Mouse (Mus musculus) cortical plate, adult 2 months (tissue): ENCODE measurements around the gene Gm9767. TPM values are rescaled to one million over a fixed set of nuclear protein-coding genes. Genes with fewer than 3 reads are reported as not detected.

Experiments used
- H3K27ac ChIP-seq: fragments of 200-500 bp; 2 replicates; pipeline ENCODE4 v1.5.1; 2012; ENCODE audit warnings: low read length, control low read depth, inconsistent platforms; ENCODE audit not compliant: insufficient read depth
- H3K4me1 ChIP-seq: fragments of 200-500 bp; 2 replicates; pipeline ENCODE4 v1.6.1; 2011; ENCODE audit warnings: low read length; ENCODE audit not compliant: control insufficient read depth, insufficient read depth
- H3K4me3 ChIP-seq: fragments of 200-500 bp; 2 replicates; pipeline ENCODE4 v1.5.1; 2011; ENCODE audit warnings: mild to moderate bottlenecking, low read length, control low read depth; ENCODE audit not compliant: insufficient read depth
- CTCF ChIP-seq: fragments of 200-500 bp; IDR thresholded peaks from 2 replicates; pipeline ENCODE4 v1.5.1; 2011; ENCODE audit warnings: mild to moderate bottlenecking, control low read depth, low read length; ENCODE audit not compliant: insufficient read depth; ENCODE audit errors: extremely low read depth
- POLR2A ChIP-seq: fragments of 200-500 bp; IDR thresholded peaks from 2 replicates; pipeline ENCODE4 v1.6.1; 2011; ENCODE audit warnings: mild to moderate bottlenecking, low read length, control low read depth; ENCODE audit not compliant: insufficient read depth; ENCODE audit errors: extremely low read depth
- polyA plus RNA-seq: library from polyadenylated mRNA; depleted of rRNA; stranded (reverse); fragments of >200 nt; gene quantifications from 2 replicates; pipeline ENCODE4 v1.2.3, GENCODE M21; 2012; rRNA removed

Gene Gm9767
- polyA plus RNA-seq: 0.33 and 0.51 TPM in 2 replicates

GRCm38 (mm10) chr10:26077671-26078481, at the start of gene Gm9767:
Gene Gm9767, plus strand, starts transcription at chr10:26078255.
- TF ChIP-seq POLR2A: no peak
- TF ChIP-seq CTCF: no peak
- Histone ChIP-seq H3K4me3 (peak within 1 kb of the TSS; percentile 53), H3K4me1 (no peaks in the 10 kb centered on the region; the same call in 1 of the 2 replicates), H3K27ac (peak within 1 kb of the TSS; percentile 79; the same call in 1 of the 2 replicates)

GRCm38 (mm10) chr10:26034931-26035330, 43.1 kb upstream of the Gm9767 start:
- TF ChIP-seq POLR2A (no peak), CTCF (no peak)

GRCm38 (mm10) chr10:26051177-26051576, 26.9 kb upstream of the Gm9767 start:
- Histone ChIP-seq H3K4me1 (no peaks in the 10 kb centered on the region), H3K4me3 (no peak overlapping the region), H3K27ac (no peak overlapping the region)
- no peak for TF ChIP-seq POLR2A
- TF ChIP-seq CTCF: no peak

More at GRCm38 (mm10) chr10:26034931-26035330, 43.1 kb upstream of the Gm9767 start:
- Histone ChIP-seq H3K27ac (no peak overlapping the region), H3K4me1 (peaks cover 3% of the 10 kb centered on the region), H3K4me3 (no peak overlapping the region)

GRCm38 (mm10) chr10:26059662-26060307, 18.3 kb upstream of the Gm9767 start:
- no peak overlapping the region for H3K4me3 ChIP-seq
- peaks cover 3% of the 10 kb centered on the region for H3K4me1 ChIP-seq
- H3K27ac ChIP-seq: no peak overlapping the region
- no peak for TF ChIP-seq CTCF
- TF ChIP-seq POLR2A: no peak

- no peak for TF ChIP-seq CTCF
- TF ChIP-seq POLR2A: no peak
- H3K4me1 ChIP-seq: peaks cover 3% of the 10 kb centered on the region
- H3K27ac ChIP-seq: no peak overlapping the region
- no peak overlapping the region for H3K4me3 ChIP-seq
Measured at GRCm38 (mm10) chr10:26063071-26063470, 15.0 kb upstream of the Gm9767 start.

GRCm38 (mm10) chr10:26071986-26072385, 6.1 kb upstream of the Gm9767 start:
- TF ChIP-seq POLR2A: no peak
- no peak for TF ChIP-seq CTCF
- Histone ChIP-seq H3K27ac (no peak overlapping the region), H3K4me3 (no peak overlapping the region), H3K4me1 (no peaks in the 10 kb centered on the region)

GRCm38 (mm10) chr10:26076949-26077348, 1.1 kb upstream of the Gm9767 start:
- no peak overlapping the region for H3K27ac ChIP-seq
- H3K4me3 ChIP-seq: peak overlapping the region; percentile 53

GRCm38 (mm10) chr10:26078521-26079142, 577 bp downstream of the Gm9767 start, which contains the start of gene Tmem200a:
Gene Tmem200a, minus strand, starts transcription at chr10:26079052.
- TF ChIP-seq CTCF (peak; percentile 51), POLR2A (no peak)
- Histone ChIP-seq H3K4me1 (no peaks in the 10 kb centered on the region; the same call in 1 of the 2 replicates), H3K4me3 (peak within 1 kb of the TSS; percentile 53), H3K27ac (peak within 1 kb of the TSS; percentile 79; the same call in 1 of the 2 replicates)

More at GRCm38 (mm10) chr10:26076949-26077348, 1.1 kb upstream of the Gm9767 start:
- TF ChIP-seq POLR2A: no peak
- no peak for TF ChIP-seq CTCF
- H3K4me1 ChIP-seq: no peaks in the 10 kb centered on the region; the same call in 1 of the 2 replicates

GRCm38 (mm10) chr10:26079678-26080077, 1.6 kb downstream of the Gm9767 start:
- H3K4me1 ChIP-seq: no peaks in the 10 kb centered on the region; the same call in 1 of the 2 replicates
- no peak overlapping the region for H3K27ac ChIP-seq
- no peak overlapping the region for H3K4me3 ChIP-seq
- no peak for TF ChIP-seq POLR2A
